Mouse (Mus musculus) midbrain, postnatal 0 days (tissue): Measurements from ENCODE around the gene Zfp810. TPM values are rescaled to one million over a fixed set of nuclear protein-coding genes. Genes with fewer than 3 reads are reported as not detected.

ENCODE experiments used
- ATAC-seq: fragments of 200-750 bp; cut with Nextera tagmentation; 2 replicates; pipeline ENCODE4 v1.8.0; 2017; ENCODE audit warnings: moderate number of reproducible peaks, mild to moderate bottlenecking, moderate TSS enrichment, moderate library complexity; ENCODE audit not compliant: low FRiP score
- DNase-seq: peaks from one replicate; pipeline ENCODE4 v3.0.0-alpha.2; 2015; ENCODE audit warnings: low spot score
- H3K27ac ChIP-seq: fragments of 300-500 bp; sonication (generic); 2 replicates; pipeline ENCODE4 v1.5.1; 2014; ENCODE audit warnings: low read depth, mild to moderate bottlenecking, low read length, mixed read lengths
- H3K27me3 ChIP-seq: fragments of 300-500 bp; sonication (generic); 2 replicates; pipeline ENCODE4 v1.6.1; 2014; ENCODE audit warnings: low read length, control low read depth, mixed read lengths; ENCODE audit not compliant: insufficient read depth
- H3K36me3 ChIP-seq: fragments of 300-500 bp; sonication (generic); 2 replicates; pipeline ENCODE4 v1.6.1; 2014; ENCODE audit warnings: low read length, control low read depth, mixed read lengths; ENCODE audit not compliant: insufficient read depth
- H3K4me1 ChIP-seq: fragments of 300-500 bp; sonication (generic); 2 replicates; pipeline ENCODE4 v1.6.1; 2014; ENCODE audit warnings: mild to moderate bottlenecking, control low read depth, antibody characterized with exemption, low read length, mixed read lengths; ENCODE audit not compliant: insufficient read depth
- H3K4me2 ChIP-seq: fragments of 300-500 bp; sonication (generic); 2 replicates; pipeline ENCODE4 v1.6.1; 2014; ENCODE audit warnings: low read depth, mild to moderate bottlenecking, low read length, mixed read lengths; ENCODE audit not compliant: poor library complexity, severe bottlenecking
- H3K4me3 ChIP-seq: fragments of 300-500 bp; sonication (generic); 2 replicates; pipeline ENCODE4 v1.5.1; 2014; ENCODE audit warnings: low read depth, mild to moderate bottlenecking, low read length, moderate library complexity
- H3K9ac ChIP-seq: fragments of 300-500 bp; sonication (generic); replicated peaks from 2 replicates; pipeline ENCODE4 v1.6.1; 2014; ENCODE audit warnings: mild to moderate bottlenecking, low read length, moderate library complexity, mixed read lengths; ENCODE audit not compliant: poor library complexity, severe bottlenecking
- H3K9me3 ChIP-seq: fragments of 300-500 bp; sonication (generic); 2 replicates; pipeline ENCODE4 v1.6.1; 2016; ENCODE audit warnings: low read length, control low read depth
- CTCF ChIP-seq: IDR thresholded peaks from 2 replicates; pipeline ENCODE4 v1.5.1; 2016; ENCODE audit warnings: antibody characterized with exemption, mild to moderate bottlenecking
- WGBS: fragments of 180-500 bp; shearing (Covaris S2); extraction: QIAGEN DNeasy Blood & Tissue Kit; methylation state at CpG from one replicate; pipeline ENCODE4 v1.1.7; 2014; 5-methylcytosine and 5-hydroxymethylcytosine counted together
- polyA plus RNA-seq: library from polyadenylated mRNA; unstranded; fragments of >200 nt; fragmentation: Nextera tagmentation; extraction: Ambion mirVana; gene quantifications from 2 replicates; pipeline ENCODE4 v1.2.1, GENCODE M21; 2015
- total RNA-seq: library from RNA; depleted of rRNA; stranded (reverse); fragments of >200 nt; gene quantifications from 2 replicates; pipeline ENCODE4 v1.2.3, GENCODE M21; 2014

Zfp810 gene
- total and polyA plus RNA-seq, 2 experiments from 2014 or later, result 24.9 to 31.1 TPM

- Histone ChIP-seq H3K27me3 (no peaks in the 10 kb centered on the region), H3K9ac (no peak overlapping the region), H3K27ac (no peak overlapping the region), H3K4me1 (no peaks in the 10 kb centered on the region), H3K36me3 (peaks cover 66% of the 10 kb centered on the region), H3K9me3 (peaks cover 47% of the 10 kb centered on the region), H3K4me3 (no peak overlapping the region), H3K4me2 (no peak overlapping the region)
- DNase-seq (no peak), ATAC-seq (no peak)
- TF ChIP-seq CTCF, result no peak
- WGBS, result 100% methylated on average over 4 of the region's 4 CpGs
Measured at GRCm38 (mm10) chr9:22278733-22279132, 28.7 kb downstream of the Zfp810 start.

- no peak overlapping the region for H3K9ac ChIP-seq
- H3K27ac ChIP-seq, result no peak overlapping the region
- H3K4me1 ChIP-seq, result no peaks in the 10 kb centered on the region
- H3K4me3 ChIP-seq, result no peak overlapping the region
- no peaks in the 10 kb centered on the region for H3K9me3 ChIP-seq
- H3K4me2 ChIP-seq, result no peak overlapping the region
- 100% methylated on average over 1 of the region's 1 CpGs for WGBS
- DNase-seq, result no peak
- no peaks in the 10 kb centered on the region for H3K27me3 ChIP-seq
- no peak for TF ChIP-seq CTCF
- no peaks in the 10 kb centered on the region; the same call in 1 of the 2 replicates for H3K36me3 ChIP-seq
- no peak for ATAC-seq
Measured at GRCm38 (mm10) chr9:22268886-22269285, 38.6 kb downstream of the Zfp810 start.

GRCm38 (mm10) chr9:22262611-22263010 is 44.8 kb downstream of the Zfp810 start:
- Histone ChIP-seq H3K36me3 (no peaks in the 10 kb centered on the region), H3K4me2 (no peak overlapping the region), H3K9me3 (no peaks in the 10 kb centered on the region), H3K27ac (no peak overlapping the region), H3K4me3 (no peak overlapping the region), H3K4me1 (no peaks in the 10 kb centered on the region), H3K27me3 (no peaks in the 10 kb centered on the region), H3K9ac (no peak overlapping the region)
- 89% methylated on average over 10 of the region's 10 CpGs for WGBS
- TF ChIP-seq CTCF, result no peak
- ATAC-seq, result no peak
- DNase-seq, result no peak

GRCm38 (mm10) chr9:22261594-22261993 is 45.9 kb downstream of the Zfp810 start:
- ATAC-seq (no peak), DNase-seq (no peak)
- H3K4me3 ChIP-seq, result no peak overlapping the region
- H3K9me3 ChIP-seq, result no peaks in the 10 kb centered on the region
- H3K27me3 ChIP-seq, result no peaks in the 10 kb centered on the region
- no peaks in the 10 kb centered on the region for H3K4me1 ChIP-seq
- 98% methylated on average over 1 of the region's 1 CpGs for WGBS
- no peaks in the 10 kb centered on the region for H3K36me3 ChIP-seq
- H3K9ac ChIP-seq, result no peak overlapping the region
- H3K27ac ChIP-seq, result no peak overlapping the region
- H3K4me2 ChIP-seq, result no peak overlapping the region
- no peak for TF ChIP-seq CTCF

- Histone ChIP-seq H3K4me1 (no peaks in the 10 kb centered on the region), H3K36me3 (0 out of 2 replicates have a peak, but pooled peaks cover 4% of the 10 kb centered on the region), H3K9ac (no peak overlapping the region), H3K4me2 (peak overlapping the region; percentile 73), H3K27me3 (no peaks in the 10 kb centered on the region), H3K9me3 (no peaks in the 10 kb centered on the region; the same call in 1 of the 2 replicates), H3K4me3 (peak overlapping the region; percentile 56), H3K27ac (no peak overlapping the region)
- no peak for TF ChIP-seq CTCF
- 32% methylated on average over 3 of the region's 3 CpGs for WGBS
- DNase-seq, result no peak
- no peak for ATAC-seq
Measured at GRCm38 (mm10) chr9:22260092-22260422, 47.4 kb downstream of the Zfp810 start.

GRCm38 (mm10) chr9:22259184-22260091 is 48.0 kb downstream of the Zfp810 start, which contains the start of gene Zfp599:
TSS of gene Zfp599 (minus strand) at chr9:22259895.
- no peak for TF ChIP-seq CTCF
- no peaks in the 10 kb centered on the region for H3K27me3 ChIP-seq
- 0 out of 2 replicates have a peak, but pooled peaks cover 4% of the 10 kb centered on the region for H3K36me3 ChIP-seq
- H3K4me3 ChIP-seq, result peak within 1 kb of the TSS; percentile 56
- no peaks in the 10 kb centered on the region; the same call in 1 of the 2 replicates for H3K9me3 ChIP-seq
- H3K27ac ChIP-seq, result no peak within 1 kb of the TSS
- under 1% methylated on average over 35 of the region's 35 CpGs for WGBS
- peak within 1 kb of the TSS; percentile 67 for H3K9ac ChIP-seq
- H3K4me2 ChIP-seq, result peak within 1 kb of the TSS; percentile 73
- DNase-seq (peak; percentile 86), ATAC-seq (peak; percentile 93)
- no peaks in the 10 kb centered on the region for H3K4me1 ChIP-seq
